Mouse (Mus musculus): ENCODE measurements at regions not wholly inside any gene's neighbourhood (a gene's known extent, or its start where the extent isn't known, plus 50 kb on each side); places are given as distances from the start of the nearest gene placed in this dataset.

- DNase-seq (ENCODE audit: low read depth, low spot score): no peak
These were observed 298.3 kb downstream of the Mycn start for GRCm38 (mm10) chr12:12643247-12643963.

DNA sequence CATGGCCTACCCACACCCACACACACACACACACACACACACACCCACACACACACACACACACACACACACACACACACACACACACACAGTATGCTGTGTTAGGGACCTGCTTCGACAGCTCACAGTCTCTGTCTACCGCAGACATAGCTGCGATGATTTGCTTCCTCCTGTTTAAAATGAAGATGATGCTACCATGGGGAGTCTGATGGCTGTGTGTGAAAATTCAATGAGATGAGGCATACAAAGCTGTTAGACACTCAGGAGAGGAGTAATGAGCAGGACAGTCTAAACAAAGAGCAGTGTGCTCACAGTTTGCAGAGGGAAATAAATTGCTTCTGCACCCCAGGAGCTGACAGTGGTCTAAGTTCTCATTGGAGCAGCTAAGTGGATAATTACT is 306.4 kb downstream of the Mycn start:
- DNase-seq (ENCODE audit: low read depth, low spot score): no peak

DNA sequence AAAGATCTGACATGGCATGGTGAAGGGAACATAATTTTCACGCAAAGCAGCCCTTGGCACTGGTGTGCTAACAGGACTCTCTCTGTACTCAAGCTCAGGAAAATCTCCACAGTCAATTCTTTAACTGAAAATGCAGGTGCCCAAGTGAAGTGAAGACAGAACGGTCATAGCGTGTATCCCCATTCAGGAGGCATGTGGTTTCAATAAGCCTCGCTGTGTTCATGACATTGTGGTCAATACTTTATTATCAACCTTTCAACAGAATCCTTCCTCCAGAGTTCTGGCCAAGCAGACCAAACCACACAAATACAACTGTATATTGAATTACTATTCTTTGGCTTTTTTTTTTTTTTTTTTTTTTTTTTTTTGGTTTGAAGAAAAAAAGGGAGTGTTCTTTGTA is 314.1 kb downstream of the Mycn start:
- DNase-seq (ENCODE audit: low read depth, low spot score): no peak

DNA sequence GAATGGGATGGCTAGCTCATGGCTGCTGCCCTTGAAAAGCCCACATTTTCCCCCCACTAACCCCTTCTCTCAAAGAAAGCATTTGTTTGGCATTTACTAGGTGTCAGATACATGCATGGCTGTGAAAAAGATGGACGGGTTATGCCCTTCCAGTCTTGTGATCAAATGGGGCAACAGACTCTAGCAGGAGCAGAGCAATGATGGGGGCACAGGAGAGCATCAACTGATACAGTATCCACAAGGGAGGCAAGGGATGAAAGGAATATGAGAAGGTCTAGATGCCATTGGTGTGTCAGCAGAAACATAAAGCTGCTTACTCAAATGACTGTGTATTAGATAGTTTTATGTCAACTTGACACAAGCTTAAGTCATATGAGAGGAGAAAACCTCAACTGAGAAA is 315.9 kb downstream of the Mycn start:
- no peak for DNase-seq (ENCODE audit: low read depth, low spot score)

DNA sequence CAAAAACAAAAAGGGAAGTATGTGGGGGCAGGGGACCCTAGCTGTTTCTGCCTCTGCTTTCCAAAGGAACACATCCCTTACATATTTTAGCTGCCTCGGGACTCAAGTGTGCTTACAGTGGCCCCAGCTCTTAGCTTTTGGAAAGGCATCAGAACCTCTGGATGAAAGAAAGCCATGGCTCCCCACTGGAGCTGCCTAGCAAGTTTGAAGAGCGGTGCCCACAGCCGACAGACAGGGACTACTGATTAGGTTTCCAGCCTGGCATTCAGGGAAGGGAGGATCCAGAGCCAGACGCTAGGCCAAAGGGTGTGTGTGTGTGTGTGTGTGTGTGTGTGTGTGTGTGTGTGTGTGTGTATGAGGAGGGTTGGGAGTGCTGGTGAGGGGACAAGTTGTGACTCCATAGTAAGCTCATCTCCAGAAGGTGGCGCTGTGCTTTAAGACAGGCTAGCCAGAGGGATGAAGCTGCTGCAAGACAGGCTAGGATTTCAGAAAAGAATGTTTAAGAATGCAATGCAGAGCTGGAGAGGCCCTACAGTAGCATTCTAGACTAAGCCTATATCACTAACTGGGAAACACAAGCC is 318.9 kb downstream of the Mycn start:
- DNase-seq (ENCODE audit: low read depth, low spot score): peak; percentile 53

- no peak for DNase-seq (ENCODE audit: low read depth, low spot score)
These were observed 320.2 kb downstream of the Mycn start for GRCm38 (mm10) chr12:12621506-12621905.

- no peak for DNase-seq (ENCODE audit: low read depth, low spot score)
These were observed 321.4 kb downstream of the Mycn start for GRCm38 (mm10) chr12:12620316-12620715.

DNA sequence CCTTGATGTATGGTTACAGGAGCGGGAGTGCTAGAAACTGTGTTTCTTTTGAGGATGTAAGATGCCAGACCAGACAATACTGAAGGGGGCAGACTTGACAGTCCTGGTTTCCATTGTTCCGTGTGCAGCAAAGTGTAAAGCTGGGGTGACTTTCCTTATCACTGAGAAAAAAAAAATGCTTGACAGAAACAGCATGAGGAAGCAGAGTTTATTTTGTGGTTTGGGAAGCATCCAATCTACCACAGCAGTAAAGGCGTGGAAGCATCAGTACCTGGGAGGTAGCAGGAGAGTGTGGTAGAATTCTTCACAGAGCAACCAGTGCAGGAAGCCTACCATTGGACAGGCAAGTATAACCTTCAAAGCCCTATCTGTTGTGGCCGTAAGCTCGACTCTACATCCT is 322.3 kb downstream of the Mycn start:
- DNase-seq (ENCODE audit: low read depth, low spot score): no peak

GRCm38 (mm10) chr12:12612520-12612919 is 329.2 kb downstream of the Mycn start:
- no peak for DNase-seq (ENCODE audit: low read depth, low spot score)

DNA sequence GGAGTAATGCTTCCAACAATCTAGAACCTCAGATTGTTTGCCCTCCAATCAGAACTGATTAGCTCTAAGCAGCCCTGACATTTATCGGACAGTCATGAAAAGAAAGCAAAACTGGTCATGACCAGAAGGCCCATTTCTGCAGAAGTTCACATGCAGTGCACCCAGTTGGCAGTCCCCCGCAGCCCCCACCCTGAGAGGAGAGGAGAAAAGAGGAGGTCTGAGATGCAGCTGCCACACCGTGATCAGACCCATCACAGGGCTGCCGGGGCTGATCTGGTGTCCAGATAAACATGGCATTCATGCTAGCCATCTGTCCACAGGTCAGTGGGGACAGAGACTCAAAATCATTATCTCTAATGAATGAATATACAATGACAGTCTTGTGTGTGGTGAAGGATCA is 330.9 kb downstream of the Mycn start:
- no peak for DNase-seq (ENCODE audit: low read depth, low spot score)

GRCm38 (mm10) chr12:12607995-12608394 is 333.7 kb downstream of the Mycn start:
- DNase-seq (ENCODE audit: low read depth, low spot score): no peak

GRCm38 (mm10) chr12:12606911-12607310 is 334.8 kb downstream of the Mycn start:
- no peak for DNase-seq (ENCODE audit: low read depth, low spot score)

DNA sequence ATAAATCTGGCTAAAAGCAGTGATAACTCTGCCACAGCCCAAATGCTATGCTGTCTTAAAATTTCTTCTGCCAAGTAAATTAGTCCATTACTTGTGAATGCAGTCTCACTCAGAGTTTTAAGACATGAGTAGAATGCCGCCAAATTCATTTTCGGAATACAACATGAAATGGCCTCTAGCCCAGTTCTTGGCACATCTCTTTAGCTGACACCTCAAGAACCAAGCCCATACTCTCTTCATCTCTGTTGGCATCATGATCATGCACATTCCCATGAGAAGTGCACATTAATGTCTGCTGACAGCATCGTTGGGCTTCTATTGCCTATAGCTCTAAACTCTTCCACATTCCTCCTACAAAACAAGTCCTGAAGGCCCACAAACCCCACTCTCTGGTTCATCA is 336.2 kb downstream of the Mycn start:
- no peak for DNase-seq (ENCODE audit: low read depth, low spot score)

- DNase-seq (ENCODE audit: low read depth, low spot score): no peak
These were observed 339.4 kb downstream of the Fam49a start for GRCm38 (mm10) chr12:12601362-12601761.

GRCm38 (mm10) chr12:12595399-12595798 is 333.5 kb downstream of the Fam49a start:
- DNase-seq (ENCODE audit: low read depth, low spot score): no peak

DNA sequence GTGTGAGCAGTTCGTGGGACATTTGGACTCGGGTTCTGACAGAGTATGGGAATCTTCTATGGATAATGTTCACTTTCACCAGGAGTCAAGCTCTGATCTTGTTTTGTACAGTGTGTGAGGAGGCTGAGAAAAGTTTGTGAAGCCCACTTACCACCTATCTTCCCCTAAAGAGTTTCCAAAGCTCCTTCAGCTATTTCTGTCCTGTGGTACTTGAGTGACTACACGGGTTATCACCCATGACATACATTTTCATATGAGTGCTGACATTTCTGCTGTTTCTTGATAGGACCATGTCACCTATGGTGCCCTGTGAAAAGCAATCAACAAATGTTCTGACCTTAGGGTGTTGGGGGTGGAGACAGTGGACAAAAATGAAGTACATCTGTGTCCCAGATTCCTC is 332.6 kb downstream of the Fam49a start:
- no peak for DNase-seq (ENCODE audit: low read depth, low spot score)

DNA sequence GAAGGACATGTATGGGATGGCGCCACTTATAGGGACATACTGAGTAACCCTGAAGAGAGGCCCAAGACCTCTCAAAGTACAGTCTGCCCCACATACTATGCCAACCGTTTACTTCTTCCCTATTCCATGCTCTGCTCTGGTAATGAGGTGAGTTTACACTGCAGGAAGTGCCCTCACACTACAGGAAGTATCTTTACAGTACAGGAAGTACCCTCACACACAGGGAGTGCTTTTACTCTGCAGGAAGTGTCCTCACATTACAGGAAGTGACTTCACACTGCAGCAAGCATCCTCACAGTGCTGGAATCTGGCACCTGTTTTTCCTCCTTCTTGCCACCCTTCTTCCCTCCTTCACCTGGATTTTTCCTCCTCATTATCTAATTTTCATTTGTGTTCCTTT is 331.4 kb downstream of the Fam49a start:
- no peak for DNase-seq (ENCODE audit: low read depth, low spot score)

GRCm38 (mm10) chr12:12590753-12591291 is 328.9 kb downstream of the Fam49a start:
- no peak for DNase-seq (ENCODE audit: low read depth, low spot score)

DNA sequence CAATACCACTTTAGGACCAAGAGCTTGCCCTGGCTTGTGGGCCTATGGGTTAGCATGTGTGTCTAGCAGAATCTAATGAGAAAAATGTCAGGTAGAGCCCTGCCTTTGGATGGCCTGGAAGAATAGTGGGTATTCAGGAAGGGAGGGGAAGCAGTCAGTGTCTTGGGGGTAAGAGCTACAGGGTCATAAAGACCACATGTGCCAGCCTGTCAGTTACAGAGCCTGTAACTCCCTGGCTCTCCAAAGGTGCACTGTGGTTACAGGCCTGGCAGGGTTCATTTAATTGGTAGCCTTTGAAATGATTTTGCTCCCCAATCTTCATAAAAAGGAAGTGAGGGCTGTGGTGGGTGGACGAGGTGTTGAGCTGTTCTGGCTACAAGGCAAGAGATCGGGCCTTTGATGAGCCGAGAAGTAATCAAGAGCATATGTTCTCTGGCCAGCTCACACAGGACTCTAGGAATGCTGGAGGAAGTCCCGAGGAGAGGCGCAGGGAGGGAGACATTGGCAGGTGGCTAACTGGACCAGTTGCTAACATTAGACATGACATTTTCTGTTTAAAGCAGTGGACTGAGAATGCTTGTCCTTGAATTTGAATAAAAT is 326.9 kb downstream of the Fam49a start:
- no peak for DNase-seq (ENCODE audit: low read depth, low spot score)

DNA sequence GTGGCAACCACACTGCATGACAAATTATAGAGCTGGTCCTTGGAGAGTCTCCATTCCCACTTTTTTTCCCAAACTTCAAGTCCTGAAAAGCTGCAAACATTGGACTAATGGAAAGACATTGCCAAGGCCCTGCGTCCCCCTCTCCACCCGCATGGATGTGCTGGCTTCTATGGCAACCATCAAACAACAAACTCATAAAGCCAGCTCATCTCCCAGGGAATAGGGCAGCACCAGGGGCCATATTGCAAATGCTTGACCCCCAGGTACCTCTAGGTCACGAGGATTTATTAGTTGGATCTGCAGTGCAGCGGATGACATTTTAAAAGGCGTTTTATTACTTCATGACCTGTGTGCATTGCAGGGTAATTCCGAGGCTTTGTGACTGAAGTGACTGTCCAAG is 324.5 kb downstream of the Fam49a start:
- no peak for DNase-seq (ENCODE audit: low read depth, low spot score)

GRCm38 (mm10) chr12:12581271-12582186 is 319.6 kb downstream of the Fam49a start:
- DNase-seq (ENCODE audit: low read depth, low spot score): no peak

DNA sequence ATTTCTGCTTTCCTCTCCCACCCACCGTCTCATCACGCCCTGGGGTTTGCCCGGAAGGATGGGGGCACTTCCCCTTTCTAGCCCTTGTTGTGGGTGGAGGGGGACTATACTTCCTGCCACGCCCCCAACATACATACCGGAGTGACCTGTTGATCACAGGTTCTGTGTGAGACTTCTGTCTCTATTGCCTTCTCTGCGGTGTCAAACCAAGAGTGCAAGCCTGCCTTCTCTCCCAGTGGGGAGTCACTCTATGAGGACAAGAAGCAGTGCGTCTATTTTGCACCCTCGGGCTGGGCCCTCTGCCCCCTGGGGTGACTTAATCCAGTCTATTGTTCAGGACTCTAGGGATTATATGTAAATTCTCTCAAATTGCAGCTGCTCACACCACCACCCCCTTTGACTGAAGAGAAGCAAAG is 318.8 kb downstream of the Fam49a start:
- DNase-seq (ENCODE audit: low read depth, low spot score): peak; percentile 42

Data from WW6 (cell line).